Mouse (Mus musculus) kidney, adult 2 months (tissue): ENCODE measurements at regions not wholly inside any gene's neighbourhood (a gene's known extent, or its start where the extent isn't known, plus 50 kb on each side); places are given as distances from the start of the nearest gene placed in this dataset.

Source experiments
- CTCF ChIP-seq: fragments of 200-500 bp; conservative IDR thresholded peaks from 2 replicates; pipeline ENCODE4 v1.5.1; 2011; ENCODE audit warnings: low read depth, mild to moderate bottlenecking, control low read depth, low read length, moderate library complexity, mixed read lengths; ENCODE audit not compliant: insufficient read depth, insufficient read length
- POLR2A ChIP-seq: fragments of 200-500 bp; IDR thresholded peaks from one replicate; pipeline ENCODE4 v1.6.1; 2011; ENCODE audit warnings: low read depth, low read length, control low read depth

GRCm38 (mm10) chr16:30655798-30656221 is 56.3 kb downstream of the Fam43a start:
- no peak for TF ChIP-seq CTCF
- no peak for TF ChIP-seq POLR2A
